Mouse (Mus musculus): ENCODE results near the gene Cst6. TPM values are rescaled to one million over a fixed set of nuclear protein-coding genes. Genes with fewer than 3 reads are reported as not detected.
A peak's percentile ranks its signal among the peaks of the same experiment; 100 is the strongest.
"Not testable (repeated sequence)": the region's sequence is repeated elsewhere in the genome, so short reads cannot be mapped to it uniquely, and the experiment has no call there.

Cst6 gene
- polyA plus RNA-seq (2012): not detected in 2 replicates

GRCm38 (mm10) chr19:5349502-5349873 lies at the start of gene Cst6:
Gene Cst6, minus strand, starts transcription at chr19:5349574.
- not testable (repeated sequence) for H3K4me1 ChIP-seq (ENCODE audit: control insufficient read depth); H3K36me3 ChIP-seq (ENCODE audit: control insufficient read depth); H3K9me3 ChIP-seq (ENCODE audit: control insufficient read depth, low read length)
- Histone ChIP-seq H3K27me3 (ENCODE audit: control insufficient read depth) (peaks cover 14% of the 10 kb centered on the region), H3K4me3 (replicated peaks) (peak within 1 kb of the TSS; percentile 55)

- Histone ChIP-seq H3K4me3 (replicated peaks) (no peak overlapping the region), H3K36me3 (ENCODE audit: control insufficient read depth) (no peaks in the 10 kb centered on the region), H3K27me3 (ENCODE audit: control insufficient read depth) (no peaks in the 10 kb centered on the region), H3K4me1 (ENCODE audit: control insufficient read depth) (peaks cover 9% of the 10 kb centered on the region), H3K9me3 (ENCODE audit: control insufficient read depth, low read length) (no peaks in the 10 kb centered on the region)
- TF ChIP-seq TAL1 (IDR thresholded peaks at IDR 0.05; ENCODE audit: low read length) (no peak), GATA1 (IDR thresholded peaks at IDR 0.05; ENCODE audit: low read length) (no peak)
These were observed 46.0 kb upstream of the Cst6 start for GRCm38 (mm10) chr19:5395371-5395770.

GRCm38 (mm10) chr19:5394168-5394567 lies 44.8 kb upstream of the Cst6 start:
- TF ChIP-seq TAL1 (IDR thresholded peaks at IDR 0.05; ENCODE audit: low read length): no peak
- H3K4me1 ChIP-seq (ENCODE audit: control insufficient read depth): peaks cover 21% of the 10 kb centered on the region
- H3K27me3 ChIP-seq (ENCODE audit: control insufficient read depth): no peaks in the 10 kb centered on the region
- no peaks in the 10 kb centered on the region for H3K9me3 ChIP-seq (ENCODE audit: control insufficient read depth, low read length)
- no peaks in the 10 kb centered on the region for H3K36me3 ChIP-seq (ENCODE audit: control insufficient read depth)
- H3K4me3 ChIP-seq (replicated peaks): no peak overlapping the region

DNA sequence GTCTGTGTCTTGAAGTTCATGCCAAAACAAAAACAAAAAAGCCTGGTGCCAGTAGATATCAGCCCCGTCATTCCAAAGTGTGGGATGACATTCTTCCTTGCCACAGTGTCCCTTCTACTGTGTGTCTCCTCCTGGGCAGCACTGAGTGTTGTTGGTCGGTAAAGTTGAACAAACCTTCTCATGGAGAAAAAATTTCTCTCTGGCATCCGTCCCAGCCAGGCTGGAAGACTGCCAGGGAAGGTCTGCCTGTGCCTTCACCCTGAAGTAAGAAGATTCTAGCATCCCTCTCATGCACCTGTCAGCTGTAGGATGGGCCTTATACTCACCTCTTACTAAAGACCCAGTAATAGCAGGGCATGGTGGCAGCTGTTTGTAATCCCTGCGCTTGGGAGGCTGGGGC lies 43.5 kb upstream of the Cst6 start:
- TF ChIP-seq GATA1 (IDR thresholded peaks at IDR 0.05; ENCODE audit: low read length): no peak
- TF ChIP-seq TAL1 (IDR thresholded peaks at IDR 0.05; ENCODE audit: low read length): no peak
- Histone ChIP-seq H3K36me3 (ENCODE audit: control insufficient read depth) (no peaks in the 10 kb centered on the region), H3K4me1 (ENCODE audit: control insufficient read depth) (peaks cover 29% of the 10 kb centered on the region), H3K4me3 (replicated peaks) (no peak overlapping the region), H3K9me3 (ENCODE audit: control insufficient read depth, low read length) (no peaks in the 10 kb centered on the region), H3K27me3 (ENCODE audit: control insufficient read depth) (no peaks in the 10 kb centered on the region)

DNA sequence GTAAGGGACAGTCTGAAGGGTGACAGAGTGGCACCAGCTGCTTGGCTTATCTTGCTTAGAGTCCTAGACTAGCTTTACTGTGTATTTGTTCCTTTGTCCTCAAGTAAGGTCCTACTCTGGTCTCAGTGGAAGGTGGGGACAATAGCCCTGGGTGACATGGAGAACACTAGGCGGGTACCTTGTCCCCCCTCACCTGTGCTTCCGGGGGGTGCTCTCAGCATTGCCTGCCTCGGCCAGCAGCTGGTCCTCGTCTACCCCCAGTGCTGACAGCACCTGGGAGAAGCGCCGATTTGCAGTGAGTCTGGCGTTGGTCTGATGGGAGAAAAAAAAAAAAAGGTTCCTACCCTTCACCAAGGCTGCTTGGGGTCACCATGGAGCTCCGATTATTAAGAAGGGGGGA lies 41.0 kb upstream of the Cst6 start:
- TF ChIP-seq TAL1 (IDR thresholded peaks at IDR 0.05; ENCODE audit: low read length) (no peak), GATA1 (IDR thresholded peaks at IDR 0.05; ENCODE audit: low read length) (no peak)
- no peaks in the 10 kb centered on the region for H3K27me3 ChIP-seq (ENCODE audit: control insufficient read depth)
- peaks cover 16% of the 10 kb centered on the region for H3K36me3 ChIP-seq (ENCODE audit: control insufficient read depth)
- H3K4me1 ChIP-seq (ENCODE audit: control insufficient read depth): peaks cover 51% of the 10 kb centered on the region
- H3K9me3 ChIP-seq (ENCODE audit: control insufficient read depth, low read length): no peaks in the 10 kb centered on the region
- peak overlapping the region; percentile 100 for H3K4me3 ChIP-seq (replicated peaks)

GRCm38 (mm10) chr19:5389647-5390046 lies 40.3 kb upstream of the Cst6 start:
- TF ChIP-seq TAL1 (IDR thresholded peaks at IDR 0.05; ENCODE audit: low read length) (no peak), GATA1 (IDR thresholded peaks at IDR 0.05; ENCODE audit: low read length) (no peak)
- Histone ChIP-seq H3K27me3 (ENCODE audit: control insufficient read depth) (no peaks in the 10 kb centered on the region), H3K4me3 (replicated peaks) (peak overlapping the region; percentile 100), H3K9me3 (ENCODE audit: control insufficient read depth, low read length) (no peaks in the 10 kb centered on the region), H3K36me3 (ENCODE audit: control insufficient read depth) (peaks cover 24% of the 10 kb centered on the region), H3K4me1 (ENCODE audit: control insufficient read depth) (peaks cover 53% of the 10 kb centered on the region)

GRCm38 (mm10) chr19:5388588-5389242 lies 39.3 kb upstream of the Cst6 start, which contains the start of gene Sart1:
Gene Sart1, minus strand, starts transcription at chr19:5388703.
- Histone ChIP-seq H3K9me3 (ENCODE audit: control insufficient read depth, low read length) (no peaks in the 10 kb centered on the region), H3K36me3 (ENCODE audit: control insufficient read depth) (peaks cover 33% of the 10 kb centered on the region), H3K4me3 (replicated peaks) (peak within 1 kb of the TSS; percentile 100), H3K27me3 (ENCODE audit: control insufficient read depth) (no peaks in the 10 kb centered on the region), H3K4me1 (ENCODE audit: control insufficient read depth) (peaks cover 53% of the 10 kb centered on the region)
- TF ChIP-seq TAL1 (IDR thresholded peaks at IDR 0.05; ENCODE audit: low read length): no peak
- TF ChIP-seq GATA1 (IDR thresholded peaks at IDR 0.05; ENCODE audit: low read length): no peak

DNA sequence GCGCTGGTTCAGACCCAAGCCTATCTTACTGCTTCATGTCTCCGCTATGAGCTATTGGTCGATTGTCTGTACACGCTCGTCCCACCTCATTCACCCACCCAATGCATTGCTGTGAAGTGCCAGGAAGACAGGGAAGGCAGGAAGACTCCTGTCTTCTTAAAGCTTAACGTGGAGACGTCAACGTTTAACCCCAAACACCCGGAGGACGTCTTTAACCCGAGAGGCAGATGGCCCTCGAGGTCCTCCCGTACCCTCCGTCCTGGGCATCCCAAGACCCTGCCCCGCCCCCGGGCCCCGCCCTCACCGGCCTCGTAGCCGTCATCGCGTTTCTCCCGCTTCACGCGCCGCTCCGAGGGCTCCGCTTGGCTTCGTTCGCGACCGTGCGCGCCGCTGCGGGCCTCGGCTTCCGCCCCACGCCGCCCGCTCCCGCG lies 38.7 kb upstream of the Cst6 start:
- TF ChIP-seq TAL1 (IDR thresholded peaks at IDR 0.05; ENCODE audit: low read length) (no peak), GATA1 (IDR thresholded peaks at IDR 0.05; ENCODE audit: low read length) (no peak)
- peak overlapping the region; percentile 100 for H3K4me3 ChIP-seq (replicated peaks)
- H3K27me3 ChIP-seq (ENCODE audit: control insufficient read depth): no peaks in the 10 kb centered on the region
- peaks cover 40% of the 10 kb centered on the region for H3K36me3 ChIP-seq (ENCODE audit: control insufficient read depth)
- no peaks in the 10 kb centered on the region for H3K9me3 ChIP-seq (ENCODE audit: control insufficient read depth, low read length)
- H3K4me1 ChIP-seq (ENCODE audit: control insufficient read depth): peaks cover 53% of the 10 kb centered on the region

- H3K9me3 ChIP-seq (ENCODE audit: control insufficient read depth, low read length): no peaks in the 10 kb centered on the region
- H3K4me3 ChIP-seq (replicated peaks): no peak overlapping the region
- peaks cover 37% of the 10 kb centered on the region for H3K4me1 ChIP-seq (ENCODE audit: control insufficient read depth)
- H3K36me3 ChIP-seq (ENCODE audit: control insufficient read depth): peaks cover 73% of the 10 kb centered on the region
- no peaks in the 10 kb centered on the region for H3K27me3 ChIP-seq (ENCODE audit: control insufficient read depth)
- TF ChIP-seq GATA1 (IDR thresholded peaks at IDR 0.05; ENCODE audit: low read length) (no peak), TAL1 (IDR thresholded peaks at IDR 0.05; ENCODE audit: low read length) (no peak)
These were observed 35.3 kb upstream of the Cst6 start for GRCm38 (mm10) chr19:5384715-5385114.

GRCm38 (mm10) chr19:5383326-5383725 lies 34.0 kb upstream of the Cst6 start:
- Histone ChIP-seq H3K36me3 (ENCODE audit: control insufficient read depth) (peaks cover 87% of the 10 kb centered on the region), H3K9me3 (ENCODE audit: control insufficient read depth, low read length) (no peaks in the 10 kb centered on the region), H3K4me3 (replicated peaks) (no peak overlapping the region), H3K27me3 (ENCODE audit: control insufficient read depth) (no peaks in the 10 kb centered on the region), H3K4me1 (ENCODE audit: control insufficient read depth) (peaks cover 27% of the 10 kb centered on the region)
- no peak for TF ChIP-seq TAL1 (IDR thresholded peaks at IDR 0.05; ENCODE audit: low read length)
- TF ChIP-seq GATA1 (IDR thresholded peaks at IDR 0.05; ENCODE audit: low read length): no peak

All from erythroblast, embryonic 14.5 days (primary cell).